Mouse (Mus musculus): ENCODE measurements at regions not wholly inside any gene's neighbourhood (a gene's known extent, or its start where the extent isn't known, plus 50 kb on each side); places are given as distances from the start of the nearest gene placed in this dataset.

DNA sequence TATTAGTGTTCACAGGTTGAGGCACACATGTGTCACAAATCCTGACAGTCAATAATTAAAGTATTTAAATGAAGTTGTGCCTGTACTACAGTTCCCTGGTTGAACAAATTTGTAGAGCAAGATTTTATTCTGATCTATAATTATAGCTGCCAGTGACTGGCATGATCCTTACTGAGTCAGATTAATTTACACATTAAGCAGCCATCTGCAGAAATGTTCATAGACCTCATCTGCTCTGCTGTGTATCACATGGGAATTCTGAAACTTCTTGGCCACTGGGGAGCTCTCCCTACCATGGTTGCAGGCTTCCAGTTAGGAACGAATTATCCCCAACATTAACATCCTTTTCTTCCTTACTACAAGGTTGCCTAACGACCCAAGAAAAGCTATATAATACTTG is 255.6 kb upstream of the Adgrl4 start:
- DNase-seq (ENCODE audit: low spot score) = no peak

DNA sequence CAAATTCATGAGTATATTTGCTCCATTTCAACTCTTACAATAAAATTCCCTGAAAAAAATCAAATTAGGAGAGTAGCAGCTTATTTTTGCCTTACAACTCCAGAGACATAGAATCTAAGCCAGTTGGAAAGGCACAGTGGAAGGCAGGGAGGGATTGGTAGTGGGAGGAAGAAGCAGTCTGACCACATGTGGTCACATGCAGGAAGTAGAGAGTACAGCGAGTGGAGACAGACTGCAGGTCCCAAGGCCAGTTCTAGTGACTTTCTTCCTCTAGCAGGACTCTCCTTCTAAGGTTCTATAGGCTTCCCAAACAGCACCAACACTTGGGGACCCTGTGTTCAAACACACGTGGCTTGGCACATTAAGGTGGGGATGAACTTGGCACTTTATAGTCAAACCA is 245.6 kb upstream of the Adgrl4 start:
- DNase-seq (ENCODE audit: low spot score) = no peak

DNA sequence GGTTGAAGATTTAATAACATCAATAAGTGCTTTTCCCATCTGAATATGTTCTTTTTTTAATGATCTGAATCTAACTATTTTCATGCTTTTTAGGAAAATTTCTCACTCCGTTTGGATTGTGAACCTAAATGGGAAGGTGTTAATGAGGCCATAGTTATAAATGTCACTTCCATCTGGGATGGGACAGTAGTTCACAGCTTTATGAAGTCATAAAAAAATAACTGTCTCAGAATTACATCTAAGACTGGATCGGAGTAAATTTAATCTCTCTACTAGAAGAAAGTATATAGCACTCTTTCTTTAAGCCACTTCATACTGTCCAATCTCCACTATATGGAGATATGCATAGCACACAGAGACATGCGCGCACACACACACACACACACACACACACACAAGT is 226.7 kb upstream of the Adgrl4 start:
- no peak for DNase-seq (ENCODE audit: low spot score)

DNA sequence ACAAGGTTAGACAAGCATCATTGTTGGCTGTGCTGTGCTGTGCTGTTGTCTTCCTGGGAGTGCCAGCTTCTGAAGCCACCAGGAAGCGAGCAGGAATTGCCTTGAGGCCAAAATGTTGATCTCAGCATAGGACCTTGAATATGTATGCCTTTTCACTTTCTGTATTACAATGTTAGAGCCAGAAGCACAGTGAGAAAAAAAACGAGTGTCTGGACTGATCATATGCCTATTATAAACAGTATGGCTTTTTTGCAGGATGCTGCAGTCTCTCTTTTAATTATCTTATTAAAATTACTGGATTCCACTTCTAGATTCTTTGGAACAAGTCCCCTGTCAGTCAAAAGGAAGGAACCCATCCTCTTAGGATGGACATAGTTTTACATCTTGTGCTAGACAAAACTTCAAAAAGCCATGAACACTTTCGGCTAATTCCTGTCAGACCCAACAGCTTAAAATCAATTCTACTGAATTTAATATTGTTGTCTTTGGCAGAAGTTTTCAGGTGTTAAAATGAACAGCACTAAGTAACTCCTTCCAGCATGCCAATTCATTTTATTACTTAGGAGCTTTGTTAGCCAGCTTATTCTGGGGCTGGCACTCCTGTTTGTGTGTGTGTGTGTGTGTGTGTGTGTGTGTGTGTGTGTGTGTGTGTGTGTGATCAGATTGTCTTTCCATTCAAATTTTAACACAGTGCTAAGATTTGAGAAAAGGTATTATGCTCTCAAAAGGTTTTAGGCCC is 220.8 kb upstream of the Adgrl4 start:
- no peak for DNase-seq (ENCODE audit: low spot score)

DNA sequence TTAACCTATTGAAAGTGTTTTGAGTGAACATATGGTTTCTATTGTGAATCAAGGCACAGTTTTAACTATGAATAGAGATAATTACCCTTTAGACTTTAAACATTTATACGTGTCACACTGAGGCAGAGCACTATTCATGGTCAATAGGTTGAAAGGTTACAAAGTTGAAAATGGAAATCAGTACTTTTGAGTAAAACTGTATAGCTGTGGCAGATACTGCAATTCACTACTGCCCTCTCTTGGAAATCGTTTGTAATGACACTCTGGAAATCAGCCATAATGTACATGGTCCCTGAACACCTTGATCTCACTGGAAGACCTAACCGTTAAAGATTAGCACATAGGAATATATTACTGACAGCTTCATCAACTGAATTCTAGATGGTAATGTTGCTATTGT is 215.3 kb upstream of the Adgrl4 start:
- peak; percentile 83 for DNase-seq (ENCODE audit: low spot score)

DNA sequence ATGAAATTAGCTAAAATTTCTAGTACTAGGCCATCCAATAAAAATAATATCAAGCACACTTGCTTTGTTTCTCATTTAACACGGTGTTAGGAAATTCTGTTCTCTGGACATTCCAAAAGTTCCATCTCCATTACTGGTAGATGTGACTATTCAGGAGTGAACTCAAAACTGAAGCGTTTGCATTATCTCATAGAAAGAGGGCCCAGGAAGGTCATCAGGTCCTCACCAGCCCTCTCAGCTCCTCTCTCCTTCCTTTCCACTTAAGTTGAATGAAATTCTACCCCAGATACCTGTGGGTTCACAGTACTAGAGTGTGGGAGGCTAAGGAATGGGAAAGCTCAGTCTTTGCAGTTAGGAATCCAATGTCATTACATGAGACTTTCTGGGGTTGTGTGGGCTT is 185.2 kb upstream of the Adgrl4 start:
- DNase-seq (ENCODE audit: low spot score) = no peak

DNA sequence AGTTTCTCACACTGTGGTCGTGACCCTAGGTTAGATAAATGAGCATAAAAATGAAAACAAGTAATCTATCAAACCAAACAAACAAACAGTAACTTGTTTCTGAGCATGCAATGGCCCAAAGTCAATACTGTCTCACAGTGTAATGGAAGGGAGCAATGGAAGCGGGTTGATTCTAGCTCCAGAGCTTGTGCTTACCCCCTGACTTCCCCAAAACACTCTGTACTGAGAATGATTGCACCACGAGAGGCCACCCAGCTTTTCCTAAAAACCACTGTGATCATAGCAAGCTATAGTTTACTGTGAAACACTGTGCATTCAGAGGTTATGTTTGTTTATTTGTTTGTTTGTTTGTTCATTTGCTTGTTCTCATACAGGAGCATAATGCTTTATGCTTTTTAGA is 174.9 kb upstream of the Adgrl4 start:
- no peak for DNase-seq (ENCODE audit: low spot score)

DNA sequence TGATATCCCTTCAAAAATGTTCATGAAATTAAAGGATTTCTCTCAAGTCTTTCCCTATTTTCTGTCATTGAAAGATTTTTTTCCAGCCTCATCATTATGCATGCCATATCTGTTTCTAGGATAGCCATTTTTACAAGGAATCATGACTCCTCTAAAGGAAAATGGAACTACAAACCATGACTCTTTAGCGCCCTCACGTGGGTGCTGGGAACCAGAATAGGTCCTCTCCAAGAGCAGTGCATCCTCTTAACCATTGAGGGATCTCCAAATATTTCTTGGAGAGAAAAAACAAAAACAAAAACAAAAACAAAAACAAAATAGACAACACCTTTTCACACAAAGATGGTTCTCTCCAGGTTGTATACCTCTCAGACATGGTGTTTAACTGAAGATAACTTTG is 172.0 kb upstream of the Adgrl4 start:
- peak; percentile 41 for DNase-seq (ENCODE audit: low spot score)

DNA sequence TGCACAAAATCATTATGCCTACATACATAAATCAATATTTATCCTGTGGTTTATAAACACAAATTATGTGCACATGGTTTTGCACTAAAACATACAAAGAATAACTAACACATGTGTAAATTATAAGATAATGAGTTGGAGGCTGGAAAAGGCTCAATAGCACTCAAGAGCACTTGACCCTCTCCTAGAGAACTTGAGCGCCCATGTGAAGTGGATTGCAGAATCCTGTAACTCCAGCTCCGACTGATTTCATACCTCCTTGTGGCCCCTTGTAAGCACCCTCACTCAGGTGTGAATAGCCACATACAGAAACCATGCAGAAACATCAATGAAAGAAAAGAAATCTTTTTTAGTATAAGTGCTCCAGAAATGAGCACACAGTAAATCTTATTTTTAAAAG is 168.2 kb upstream of the Adgrl4 start:
- DNase-seq (ENCODE audit: low spot score) = no peak

DNA sequence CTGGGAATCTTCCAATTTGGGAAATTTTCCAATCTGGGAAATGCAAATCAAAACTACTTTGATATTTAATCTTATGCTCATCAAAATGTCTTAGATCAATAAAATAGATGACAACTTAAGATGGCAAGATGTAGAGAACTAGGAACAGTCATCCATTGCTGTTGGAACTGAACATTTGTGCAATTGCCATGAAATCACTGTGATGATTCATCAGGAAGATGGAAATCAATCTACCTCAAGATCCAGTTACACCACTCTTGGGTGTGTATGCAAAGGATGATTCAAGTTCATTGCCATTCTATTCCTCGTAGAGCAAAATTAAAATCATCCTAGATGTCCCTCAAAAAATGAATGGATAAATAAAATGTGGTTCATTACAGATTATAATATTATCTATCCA is 153.9 kb upstream of the Adgrl4 start:
- DNase-seq (ENCODE audit: low spot score) = no peak

DNA sequence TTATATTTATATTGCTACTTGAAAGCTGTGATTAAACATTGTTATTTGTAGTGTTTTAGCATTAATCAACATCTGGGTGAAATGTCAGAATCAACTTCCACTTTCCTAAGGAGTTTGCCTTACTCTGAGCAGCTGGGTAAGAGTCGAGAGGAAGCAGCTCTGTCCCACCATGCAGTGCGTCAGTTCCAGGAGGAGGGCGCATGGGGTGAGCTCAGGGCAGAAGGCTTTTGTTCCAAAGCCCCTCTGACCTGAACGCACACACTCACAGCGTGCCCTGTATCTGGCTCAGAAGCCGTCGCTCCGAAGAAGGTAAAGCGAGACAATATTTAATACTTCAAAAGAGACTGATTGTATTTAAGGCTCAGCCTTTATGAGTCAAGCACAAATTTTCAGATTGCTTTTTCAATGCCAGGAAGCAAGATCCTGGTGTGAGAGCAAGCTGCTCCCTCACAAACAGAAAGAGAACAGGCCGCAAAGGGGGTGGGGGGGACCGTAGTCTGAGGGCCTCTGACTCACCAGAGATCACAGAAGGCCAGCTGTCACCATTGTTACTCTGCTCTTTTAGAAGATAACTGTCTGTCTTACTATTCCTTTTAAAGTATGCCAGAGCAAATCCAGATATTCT is 143.6 kb upstream of the Adgrl4 start:
- peak; percentile 53 for DNase-seq (ENCODE audit: low spot score)

DNA sequence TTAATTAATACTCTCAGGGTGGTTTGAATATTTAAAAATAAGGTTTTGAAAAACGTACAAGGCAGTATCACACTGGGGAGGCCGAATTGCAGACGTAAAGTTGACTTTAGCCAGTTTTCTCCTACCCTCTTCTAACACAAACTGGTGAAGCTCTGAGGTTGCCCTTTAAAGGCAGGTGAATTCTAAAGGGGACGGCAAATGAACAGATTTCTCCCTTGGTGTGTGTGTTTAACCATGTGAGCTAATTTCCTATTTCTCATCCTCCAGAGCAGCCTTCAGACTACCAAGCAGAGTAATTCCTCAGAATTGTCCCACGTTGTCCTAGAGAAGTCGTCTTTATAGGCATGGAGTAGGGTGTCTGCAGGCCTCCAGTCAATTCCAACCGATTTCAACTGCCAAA is 143.1 kb upstream of the Adgrl4 start:
- DNase-seq (ENCODE audit: low spot score) = no peak

DNA sequence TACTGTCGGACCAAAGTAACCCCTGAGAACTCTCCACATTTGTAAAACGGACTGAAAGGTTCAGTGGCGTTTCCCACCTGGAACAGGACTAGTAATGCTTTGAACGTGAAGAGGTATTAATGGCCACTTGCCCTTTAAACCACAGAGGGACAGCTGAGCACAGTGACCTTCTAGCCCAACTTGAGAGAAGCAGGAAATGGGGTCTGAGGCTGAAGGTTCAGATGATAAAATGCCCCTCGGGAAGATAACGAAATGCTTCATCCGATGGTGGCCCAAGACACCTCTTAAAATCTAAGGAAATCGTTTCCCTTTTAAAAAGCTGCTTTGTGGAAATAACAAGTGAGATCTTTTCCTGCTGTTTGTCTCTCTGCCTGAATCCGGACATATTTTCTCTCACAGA is 142.7 kb upstream of the Adgrl4 start:
- DNase-seq (ENCODE audit: low spot score) = peak; percentile 18

DNA sequence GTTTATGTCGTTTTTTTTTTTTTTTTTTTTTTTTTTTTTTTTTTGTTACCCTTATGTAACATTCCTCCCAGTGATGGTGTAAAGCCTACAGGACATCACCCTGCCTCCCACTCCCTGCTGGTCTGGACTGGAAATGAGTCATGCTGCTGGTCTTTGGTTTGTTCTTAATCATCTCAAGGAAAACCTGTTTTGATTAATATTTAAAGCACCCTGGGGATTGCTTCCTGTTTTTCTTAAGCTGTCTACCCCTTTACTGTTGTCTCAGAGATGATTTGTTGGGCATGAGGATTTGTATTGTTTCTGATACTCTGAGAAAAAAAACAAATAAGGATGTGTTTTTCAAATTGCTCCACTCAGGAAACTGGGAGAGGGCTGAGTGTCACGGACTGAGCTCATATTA is 139.4 kb upstream of the Adgrl4 start:
- DNase-seq (ENCODE audit: low spot score) = no peak

DNA sequence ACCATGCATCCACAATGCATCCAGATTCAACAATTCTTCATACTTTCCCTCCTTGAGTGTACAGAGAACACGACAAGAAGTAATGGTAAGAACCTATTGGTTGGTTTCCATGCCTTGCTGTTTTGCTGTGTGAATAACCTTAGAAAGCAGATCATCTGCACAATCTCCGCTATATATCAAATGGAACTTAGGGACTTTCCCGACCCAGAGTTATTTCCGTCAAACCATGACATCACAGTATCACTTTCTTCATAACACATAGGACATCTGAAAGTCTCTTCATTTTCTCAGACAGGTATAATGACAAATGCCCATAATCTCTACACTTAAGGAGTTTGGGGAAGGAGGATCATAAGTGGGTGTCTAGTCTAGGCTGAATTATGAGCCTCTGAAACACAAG is 132.3 kb upstream of the Adgrl4 start:
- DNase-seq (ENCODE audit: low spot score) = no peak

DNA sequence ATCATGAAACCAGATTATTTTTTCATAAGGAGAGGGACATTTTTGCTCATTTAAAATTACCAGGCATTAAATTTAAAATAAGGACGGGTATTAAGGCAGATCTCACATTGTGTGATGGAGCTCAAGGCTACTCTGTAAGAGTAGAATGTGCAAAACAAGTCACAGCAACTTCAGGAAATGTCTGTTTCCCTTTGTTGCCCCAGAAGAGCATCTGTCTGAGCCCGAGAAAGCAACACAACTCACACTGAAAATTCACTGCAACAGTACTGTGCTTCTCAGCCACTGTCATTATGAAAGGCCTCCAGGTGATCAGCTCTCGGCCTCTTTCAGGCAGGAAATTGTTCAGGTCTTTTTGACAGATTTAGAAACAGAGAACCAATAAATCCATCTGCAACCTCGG is 129.7 kb upstream of the Adgrl4 start:
- no peak for DNase-seq (ENCODE audit: low spot score)

DNA sequence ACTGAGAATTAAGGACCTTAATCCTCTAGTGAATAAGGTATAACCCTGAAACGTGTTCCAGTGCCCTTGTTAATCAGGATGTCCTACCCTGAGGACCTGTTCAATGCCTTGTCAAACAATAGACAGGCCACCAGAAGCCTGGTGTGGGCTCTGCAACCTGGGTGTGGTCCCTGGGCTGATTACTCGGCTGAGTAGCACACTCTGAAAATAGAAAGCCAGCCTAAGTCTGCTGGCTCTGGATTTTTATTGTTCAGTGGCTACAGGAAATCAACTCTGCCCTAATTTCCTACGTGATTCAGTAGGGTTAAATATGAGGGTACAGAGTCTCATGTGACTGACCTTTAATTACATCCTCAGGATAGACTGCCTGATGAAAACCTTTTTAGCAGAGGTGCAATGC is 113.9 kb upstream of the Adgrl4 start:
- DNase-seq (ENCODE audit: low spot score) = no peak

DNA sequence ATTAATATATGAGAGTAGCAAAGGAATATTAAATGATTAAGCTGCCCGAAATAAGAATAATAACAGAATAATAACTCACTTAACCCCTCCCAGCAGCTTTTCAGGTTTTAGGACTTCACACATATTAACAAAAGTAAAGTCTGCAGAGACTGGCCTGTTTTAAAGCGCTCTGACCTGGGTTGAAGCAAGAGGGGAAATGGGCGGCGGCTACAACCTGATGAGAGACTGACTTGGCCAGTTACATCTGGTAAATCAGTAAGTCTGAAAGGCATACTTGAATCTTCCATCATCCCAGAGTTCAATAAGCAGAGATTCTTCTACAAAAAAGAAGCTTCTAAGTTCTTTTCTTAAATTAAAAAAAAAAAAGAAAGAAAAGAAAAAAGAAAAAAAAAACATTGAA is 107.9 kb upstream of the Adgrl4 start:
- DNase-seq (ENCODE audit: low spot score) = no peak

DNA sequence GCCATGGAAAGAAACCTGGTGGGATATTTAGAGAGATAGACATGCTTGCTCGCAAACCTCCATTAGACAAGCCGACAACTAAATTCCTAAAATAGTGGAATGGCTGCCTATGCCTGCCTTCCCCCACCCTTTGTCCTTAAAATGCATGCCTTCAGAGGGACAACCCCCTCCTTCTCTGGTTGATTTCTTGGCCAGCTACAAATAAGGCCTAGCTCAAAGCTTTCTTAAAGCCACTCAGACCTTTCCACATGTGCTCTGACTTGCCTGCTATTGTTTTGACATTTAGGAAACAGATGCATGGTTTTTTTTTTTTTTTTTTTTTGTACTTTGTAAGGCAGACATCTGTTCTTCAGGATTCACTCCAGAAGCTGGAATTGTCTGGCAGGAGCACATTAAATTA is 105.8 kb upstream of the Adgrl4 start:
- DNase-seq (ENCODE audit: low spot score) = peak; percentile 12

DNA sequence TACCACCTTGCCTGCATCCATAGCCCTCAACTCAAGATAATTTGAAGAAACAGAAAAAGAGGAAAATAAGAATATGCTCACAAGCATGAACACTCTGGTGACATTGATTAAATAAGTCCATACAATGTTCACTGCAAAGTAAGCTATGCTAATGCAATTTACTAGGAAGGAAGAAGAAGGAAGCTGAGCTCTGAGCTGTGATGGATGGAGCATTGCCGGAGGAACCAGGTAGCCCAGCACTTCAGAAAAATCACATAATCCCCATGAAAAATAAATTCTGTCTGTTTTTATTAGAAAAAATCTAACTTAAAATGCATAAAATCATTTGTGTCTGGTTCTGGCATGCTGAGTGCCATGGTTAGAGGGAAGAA is 105.4 kb upstream of the Adgrl4 start:
- peak; percentile 18 for DNase-seq (ENCODE audit: low spot score)

DNA sequence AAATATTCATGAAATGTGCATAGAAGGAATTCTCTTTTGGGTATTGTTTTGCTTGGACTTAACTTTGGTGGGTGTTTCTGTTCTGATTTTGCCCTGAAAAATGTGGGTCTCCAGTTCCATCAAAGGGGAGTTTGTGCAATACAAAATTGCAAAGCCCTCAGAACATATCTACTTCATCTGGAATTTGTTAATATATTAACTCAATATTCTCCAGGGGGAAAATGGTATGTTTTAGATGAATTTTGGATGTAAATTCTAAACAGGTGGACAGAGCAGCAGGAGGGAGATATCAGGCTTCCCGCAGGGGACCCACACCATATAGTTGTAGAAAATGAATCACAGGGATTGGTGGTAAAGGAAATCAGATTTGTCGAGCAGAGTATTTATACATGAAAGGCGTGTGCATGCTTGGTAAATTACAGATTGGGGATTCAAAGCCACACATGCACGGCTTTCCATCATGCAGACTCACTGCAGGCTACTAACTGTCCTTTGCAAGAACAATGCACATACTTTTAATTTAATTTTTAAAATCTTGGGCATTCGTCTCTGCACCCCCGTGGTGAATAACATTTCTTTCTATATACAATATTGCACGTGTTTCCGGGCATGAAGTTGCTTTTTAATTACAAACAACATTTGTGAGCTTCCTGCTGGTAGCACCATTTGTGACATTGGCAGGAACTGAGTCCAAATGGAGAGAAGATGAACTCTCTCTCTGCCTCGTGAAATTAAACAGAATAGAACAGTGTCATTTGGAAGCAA is 104.8 kb upstream of the Adgrl4 start:
- DNase-seq (ENCODE audit: low spot score) = no peak

DNA sequence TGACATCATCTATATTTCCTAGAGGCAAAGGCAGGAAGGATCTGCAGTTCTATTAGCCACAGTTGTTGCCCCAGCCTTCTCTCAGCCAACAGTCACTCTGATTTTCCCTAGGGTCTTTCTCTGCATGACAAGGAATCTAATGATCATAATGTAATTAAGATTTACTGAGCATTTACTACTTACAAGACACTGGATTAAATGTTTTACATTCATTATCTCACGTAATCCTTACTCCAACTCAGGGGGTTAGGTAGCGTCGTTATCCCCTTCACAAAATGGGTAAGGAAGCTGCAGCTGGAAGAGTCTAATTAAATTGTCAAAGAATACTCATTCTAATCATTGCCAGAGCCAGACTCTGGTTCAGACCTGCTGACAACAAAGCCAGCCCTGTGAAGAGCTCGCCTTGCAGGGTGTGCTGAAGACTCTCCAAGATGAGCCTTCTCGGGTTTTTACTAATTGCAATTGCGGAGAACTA is 103.8 kb upstream of the Adgrl4 start:
- DNase-seq (ENCODE audit: low spot score) = peak; percentile 52

DNA sequence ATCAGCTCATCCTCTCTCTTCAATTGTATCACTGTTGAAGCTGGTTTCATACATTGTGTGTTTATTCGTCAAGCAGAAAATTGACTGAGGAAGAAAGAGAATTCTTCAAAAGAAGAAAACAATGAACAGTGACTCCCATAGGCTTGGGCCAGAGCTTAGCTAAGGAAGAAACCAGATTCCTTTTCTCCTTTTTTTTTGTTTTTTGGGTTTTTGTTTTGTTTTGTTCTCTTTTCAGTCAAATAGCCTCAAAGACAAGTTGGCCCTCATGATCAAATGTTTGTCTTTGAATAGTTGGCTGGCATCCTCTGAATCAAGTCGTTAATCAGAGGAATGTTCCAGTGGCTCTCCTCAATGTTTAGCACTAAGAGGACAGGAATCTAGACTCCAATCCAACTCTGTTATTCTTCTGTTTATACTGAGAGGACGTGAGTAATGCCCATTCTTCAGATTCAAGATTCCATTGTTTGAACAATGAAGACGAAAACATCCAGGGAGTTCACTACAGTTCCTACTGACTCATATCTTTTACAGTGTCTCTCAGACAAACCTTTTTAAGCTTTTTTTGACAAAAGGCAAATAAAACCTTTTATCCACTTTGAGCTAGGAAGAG is 86.1 kb upstream of the Adgrl4 start:
- DNase-seq (ENCODE audit: low spot score) = no peak
